Mouse (Mus musculus) megakaryocyte, embryonic 14.5 days (primary cell): Measurements from ENCODE around the gene Disc1. TPM values are rescaled to one million over a fixed set of nuclear protein-coding genes. Genes with fewer than 3 reads are reported as not detected.

ENCODE experiments used
- H3K27me3 ChIP-seq: replicated peaks from 2 replicates; pipeline ENCODE3; 2012; ENCODE audit warnings: inconsistent platforms
- H3K36me3 ChIP-seq: replicated peaks from 2 replicates; pipeline ENCODE3; 2012; ENCODE audit warnings: low read length, inconsistent platforms, mixed read lengths
- H3K4me1 ChIP-seq: 2 replicates; pipeline ENCODE4 v1.6.1; 2012; ENCODE audit warnings: inconsistent platforms
- H3K4me3 ChIP-seq: replicated peaks from 2 replicates; pipeline ENCODE3; 2012; ENCODE audit warnings: moderate library complexity, mild to moderate bottlenecking, inconsistent platforms
- H3K9me3 ChIP-seq: 2 replicates; pipeline ENCODE4 v1.6.1; 2012; ENCODE audit warnings: inconsistent platforms
- FLI1 ChIP-seq: IDR thresholded peaks from 2 replicates; pipeline ENCODE4 v1.6.1; 2012; ENCODE audit warnings: low read length, inconsistent platforms, mixed read lengths
- GATA1 ChIP-seq: IDR thresholded peaks from 3 replicates; pipeline ENCODE4 v1.6.1; 2012; ENCODE audit warnings: mixed read lengths, low read length, inconsistent platforms, borderline replicate concordance
- polyA plus RNA-seq: library from polyadenylated mRNA; stranded (reverse); fragments of >175 nt; gene quantifications from 2 replicates; pipeline ENCODE4 v1.2.3, GENCODE M21; 2012; ENCODE audit warnings: low replicate concordance; ENCODE audit not compliant: insufficient read depth

The Disc1 gene
- polyA plus RNA-seq, 1 experiment, result 0.19 TPM

DNA sequence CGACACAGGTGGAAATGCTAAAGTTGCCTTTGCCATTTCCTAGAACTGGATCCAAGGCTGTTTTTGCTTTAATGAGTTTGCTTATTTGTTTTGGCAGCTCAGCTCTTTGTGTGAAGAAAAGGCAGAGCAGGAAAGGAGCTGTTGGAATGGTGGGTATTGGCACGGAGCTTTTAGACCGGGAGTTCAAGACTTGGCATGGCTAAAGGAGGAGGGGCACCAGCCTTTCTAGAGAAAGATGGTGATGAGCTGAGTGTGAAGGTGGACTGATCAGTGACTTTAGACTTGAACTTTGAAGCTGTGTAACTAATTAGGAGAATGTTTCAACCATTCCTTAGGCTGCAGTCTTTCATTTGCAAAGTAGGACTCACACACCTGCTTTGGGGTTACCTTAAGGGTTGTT is 59.8 kb downstream of the Disc1 start:
- Histone ChIP-seq H3K36me3 (no peaks in the 10 kb centered on the region), H3K4me1 (peaks cover 3% of the 10 kb centered on the region; the same call in 1 of the 2 replicates), H3K27me3 (peaks cover 34% of the 10 kb centered on the region), H3K4me3 (no peak overlapping the region), H3K9me3 (no peaks in the 10 kb centered on the region; the same call in none of the 2 replicates)
- TF ChIP-seq GATA1, result no peak
- TF ChIP-seq FLI1, result no peak

DNA sequence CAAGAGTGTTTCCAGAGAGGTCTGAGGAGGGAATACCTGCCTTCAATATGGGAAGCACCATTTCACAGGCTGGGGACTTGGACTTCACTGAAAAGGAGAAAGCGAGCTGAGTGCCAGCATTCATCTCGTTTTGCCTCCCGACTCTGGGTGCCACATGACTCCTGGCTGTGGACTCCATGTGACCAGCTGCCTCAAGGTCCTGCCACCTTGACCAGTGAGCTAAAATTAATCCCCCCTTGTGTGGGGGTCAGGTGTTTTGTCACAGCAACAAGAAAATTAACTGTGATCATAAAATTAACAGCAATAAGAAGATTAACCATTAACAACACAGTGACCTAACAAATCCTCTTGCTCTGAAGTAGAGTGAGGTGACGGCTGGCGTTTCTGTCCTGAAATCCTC is 61.3 kb downstream of the Disc1 start:
- Histone ChIP-seq H3K36me3 (no peaks in the 10 kb centered on the region), H3K27me3 (peaks cover 34% of the 10 kb centered on the region), H3K4me3 (no peak overlapping the region), H3K9me3 (no peaks in the 10 kb centered on the region; the same call in none of the 2 replicates), H3K4me1 (peaks cover 3% of the 10 kb centered on the region; the same call in 1 of the 2 replicates)
- TF ChIP-seq FLI1 (no peak), GATA1 (no peak)

DNA sequence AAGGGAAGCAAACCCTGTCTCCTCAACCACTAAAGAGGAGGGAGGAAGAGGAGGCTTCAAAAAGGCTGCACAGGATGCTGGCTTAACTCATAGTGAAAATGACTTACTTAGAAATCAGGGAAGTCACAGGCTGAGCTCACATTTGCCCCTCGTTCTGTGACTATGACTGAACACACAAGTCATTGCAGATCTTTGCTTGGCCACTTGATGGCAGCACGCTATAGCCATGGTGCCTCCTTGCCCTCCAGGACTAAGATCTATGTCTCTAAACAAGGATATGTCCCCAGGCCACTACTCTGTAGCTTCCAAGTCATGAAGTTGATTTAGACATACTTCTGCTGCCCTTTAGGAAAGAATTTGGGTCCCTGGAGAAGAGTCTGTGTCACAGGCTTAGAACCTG is 62.6 kb downstream of the Disc1 start:
- Histone ChIP-seq H3K36me3 (no peaks in the 10 kb centered on the region), H3K4me3 (no peak overlapping the region), H3K27me3 (peaks cover 38% of the 10 kb centered on the region), H3K9me3 (no peaks in the 10 kb centered on the region; the same call in none of the 2 replicates), H3K4me1 (peaks cover 3% of the 10 kb centered on the region; the same call in 1 of the 2 replicates)
- TF ChIP-seq FLI1, result no peak
- TF ChIP-seq GATA1, result no peak

DNA sequence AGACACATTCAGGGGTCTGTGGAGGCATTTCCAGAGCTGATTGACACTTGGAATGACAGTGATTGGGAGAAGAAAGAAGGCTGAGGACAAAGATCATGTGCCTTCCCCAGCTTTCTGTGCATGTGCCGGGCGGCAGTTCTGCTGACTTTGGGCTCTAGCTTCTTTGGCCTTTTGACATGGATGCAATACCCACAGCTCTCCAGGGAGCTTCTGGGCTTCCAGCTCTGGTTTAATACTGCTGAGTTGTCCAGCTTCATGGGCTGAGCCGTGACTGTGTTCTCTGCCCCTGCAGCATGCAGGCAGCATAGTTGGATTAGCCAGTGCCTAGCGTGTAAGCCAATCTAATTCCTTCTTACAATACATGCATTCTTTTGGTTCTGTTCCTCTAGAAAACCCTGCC is 72.5 kb downstream of the Disc1 start:
- Histone ChIP-seq H3K27me3 (peaks cover 44% of the 10 kb centered on the region), H3K4me3 (no peak overlapping the region), H3K36me3 (no peaks in the 10 kb centered on the region), H3K4me1 (no peaks in the 10 kb centered on the region), H3K9me3 (no peaks in the 10 kb centered on the region)
- TF ChIP-seq FLI1 (no peak), GATA1 (no peak)

DNA sequence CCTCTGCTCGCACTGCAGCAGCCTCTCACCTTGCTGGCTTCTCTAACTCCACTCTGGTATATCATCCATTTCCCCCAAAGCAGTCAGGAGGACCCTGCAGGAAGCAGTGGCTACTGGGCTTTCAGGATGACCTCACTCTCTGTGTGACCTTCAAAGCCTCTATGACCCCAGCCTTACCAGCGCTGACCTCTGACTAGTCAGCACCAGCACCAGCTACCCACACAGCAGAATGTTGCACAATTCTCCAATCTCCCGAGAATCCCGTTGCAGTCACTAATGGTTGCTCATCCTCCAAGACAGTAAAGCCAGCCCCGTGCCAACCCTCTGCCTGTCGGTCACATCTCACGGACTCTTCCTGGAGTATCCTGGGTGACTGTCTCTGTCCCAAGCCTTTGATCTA is 73.6 kb downstream of the Disc1 start:
- peaks cover 42% of the 10 kb centered on the region for H3K27me3 ChIP-seq

DNA sequence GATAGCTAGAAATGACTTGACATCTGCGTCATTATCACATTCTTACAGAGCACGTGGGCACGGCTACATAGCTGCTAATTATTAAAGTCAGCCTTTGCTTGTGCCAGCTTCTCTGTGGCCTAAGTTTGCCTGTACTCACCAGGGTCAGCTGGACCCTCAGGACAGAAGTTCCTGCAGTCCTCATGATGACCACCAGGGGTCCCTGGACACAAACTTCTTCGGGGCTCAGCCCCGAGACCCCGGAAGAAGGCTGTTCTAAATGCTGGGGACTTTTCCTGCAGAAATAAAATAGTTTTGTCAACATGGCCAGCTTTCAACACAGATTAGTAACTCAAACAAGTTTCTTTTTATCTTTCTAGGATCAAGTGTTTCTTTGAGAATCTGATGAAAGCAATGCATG is 74.3 kb downstream of the Disc1 start:
- Histone ChIP-seq H3K4me1 (no peaks in the 10 kb centered on the region), H3K4me3 (no peak overlapping the region), H3K9me3 (no peaks in the 10 kb centered on the region), H3K36me3 (no peaks in the 10 kb centered on the region), H3K27me3 (peaks cover 41% of the 10 kb centered on the region)
- TF ChIP-seq GATA1 (no peak), FLI1 (no peak)

More for the DNA sequence above, 73.6 kb downstream of the Disc1 start:
- no peaks in the 10 kb centered on the region for H3K36me3 ChIP-seq
- TF ChIP-seq FLI1, result no peak
- TF ChIP-seq GATA1, result no peak
- no peaks in the 10 kb centered on the region for H3K4me1 ChIP-seq
- no peak overlapping the region for H3K4me3 ChIP-seq
- H3K9me3 ChIP-seq, result no peaks in the 10 kb centered on the region

DNA sequence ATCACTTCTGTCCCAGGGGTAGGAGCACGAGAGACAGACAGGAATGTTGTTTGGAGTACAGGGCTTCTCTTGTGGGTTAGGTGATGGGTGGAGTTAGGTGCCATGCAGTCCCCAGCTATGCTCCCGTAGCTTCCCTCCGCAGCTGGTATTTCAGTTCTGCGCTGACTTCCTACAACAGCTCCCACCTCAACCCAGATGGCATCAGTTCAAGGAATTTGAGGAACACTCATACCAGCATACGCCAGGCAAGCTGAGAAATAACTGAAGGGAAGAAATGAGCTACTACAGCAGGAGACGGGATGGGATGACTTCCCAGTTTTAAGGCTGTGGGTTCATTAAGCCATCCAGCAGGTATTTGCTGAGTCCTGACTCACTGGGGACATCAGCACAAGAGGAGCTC is 76.8 kb downstream of the Disc1 start:
- TF ChIP-seq GATA1, result no peak
- Histone ChIP-seq H3K27me3 (peaks cover 46% of the 10 kb centered on the region), H3K36me3 (no peaks in the 10 kb centered on the region), H3K9me3 (no peaks in the 10 kb centered on the region), H3K4me1 (no peaks in the 10 kb centered on the region), H3K4me3 (no peak overlapping the region)

DNA sequence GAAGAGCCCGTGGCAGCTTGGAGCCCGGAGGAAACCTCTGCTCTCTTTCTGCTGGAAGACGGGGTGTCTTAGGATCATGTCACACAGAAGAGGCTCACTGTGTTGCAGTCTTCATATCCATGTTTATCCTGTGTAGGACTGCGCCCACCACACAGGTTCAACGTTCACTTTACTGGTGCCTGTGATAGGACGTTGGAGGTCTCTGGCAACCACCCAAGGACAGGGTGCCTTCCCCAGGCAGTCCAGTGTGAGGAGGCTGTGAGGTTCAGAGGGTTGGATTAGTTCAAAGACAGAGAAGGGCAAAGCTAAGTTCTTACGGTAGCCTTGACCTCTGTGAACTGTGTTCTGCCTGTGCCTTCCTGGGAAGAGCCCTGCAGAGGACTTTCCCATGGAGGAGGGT is 77.3 kb downstream of the Disc1 start:
- TF ChIP-seq FLI1, result no peak
- TF ChIP-seq GATA1, result no peak
- Histone ChIP-seq H3K27me3 (peaks cover 43% of the 10 kb centered on the region), H3K4me1 (no peaks in the 10 kb centered on the region), H3K36me3 (no peaks in the 10 kb centered on the region), H3K4me3 (no peak overlapping the region), H3K9me3 (no peaks in the 10 kb centered on the region)

DNA sequence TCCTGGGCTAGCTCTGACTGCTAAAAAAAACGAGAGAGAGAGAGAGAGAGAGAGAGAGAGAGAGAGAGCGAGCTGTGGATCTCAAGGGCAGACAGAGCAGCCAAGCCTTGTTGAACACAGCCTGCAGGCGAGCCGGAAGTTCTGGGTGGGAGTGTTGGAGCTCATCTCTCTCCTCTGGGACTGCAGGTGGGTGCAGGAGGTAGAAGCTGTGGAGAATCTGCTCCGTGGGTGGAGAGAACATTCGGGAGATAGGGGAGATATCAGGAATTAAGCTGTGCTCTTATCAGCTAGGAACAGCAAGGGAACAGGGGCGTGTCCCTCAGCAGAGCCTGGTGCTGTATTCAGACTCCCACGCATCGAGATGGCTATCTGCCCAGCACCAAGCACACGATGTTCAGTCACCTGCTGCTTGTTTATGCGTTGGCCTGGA is 79.7 kb downstream of the Disc1 start:
- Histone ChIP-seq H3K4me1 (no peaks in the 10 kb centered on the region), H3K36me3 (no peaks in the 10 kb centered on the region), H3K4me3 (no peak overlapping the region), H3K27me3 (peaks cover 42% of the 10 kb centered on the region), H3K9me3 (no peaks in the 10 kb centered on the region)
- TF ChIP-seq GATA1 (no peak), FLI1 (no peak)

DNA sequence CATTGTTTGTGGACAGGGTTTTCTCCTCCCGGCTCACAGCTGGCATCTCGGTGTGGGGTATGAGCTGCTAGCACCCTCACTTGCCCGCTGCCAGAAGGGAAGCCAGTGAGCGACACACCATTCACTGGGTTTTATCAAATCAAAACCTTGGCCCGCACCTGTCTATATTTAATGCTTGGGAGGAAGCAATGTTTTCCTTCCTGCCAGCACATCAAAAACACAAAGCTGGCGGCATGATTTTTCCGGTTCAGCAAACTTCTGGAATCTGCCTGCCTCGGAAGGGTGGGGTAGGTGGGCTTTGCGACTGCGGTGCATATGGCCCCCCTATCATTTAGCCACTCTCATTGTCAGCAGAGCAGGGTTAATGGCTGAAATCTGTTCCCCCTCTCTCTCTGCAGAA is 80.9 kb downstream of the Disc1 start:
- no peaks in the 10 kb centered on the region for H3K36me3 ChIP-seq
- no peak overlapping the region for H3K4me3 ChIP-seq
- H3K27me3 ChIP-seq, result peaks cover 40% of the 10 kb centered on the region
- H3K9me3 ChIP-seq, result no peaks in the 10 kb centered on the region
- no peaks in the 10 kb centered on the region for H3K4me1 ChIP-seq
- TF ChIP-seq GATA1 (no peak), FLI1 (no peak)

DNA sequence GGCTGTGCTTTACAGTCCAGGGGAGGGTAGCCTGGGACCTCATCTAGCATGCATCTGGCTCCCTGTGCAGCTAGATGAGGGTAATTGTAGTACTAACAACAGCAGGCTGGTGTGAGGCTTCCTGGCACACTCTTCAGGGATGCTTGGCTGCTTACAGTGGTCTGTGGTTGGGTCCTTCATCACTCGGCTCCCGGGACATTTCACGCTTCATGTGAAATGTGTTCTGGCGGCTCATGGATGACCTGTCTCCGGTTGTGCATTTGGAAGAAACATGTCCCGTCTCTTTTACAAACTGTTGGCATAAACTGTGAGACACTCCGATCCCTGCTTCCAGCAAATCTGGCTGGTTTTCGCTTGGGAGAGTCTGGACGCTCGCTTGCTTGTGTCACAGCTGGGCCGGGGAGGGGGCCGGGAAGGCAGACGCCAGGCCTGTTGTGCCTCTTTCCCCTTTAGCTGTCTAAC is 85.7 kb downstream of the Disc1 start:
- no peak overlapping the region for H3K4me3 ChIP-seq
- TF ChIP-seq GATA1 (no peak), FLI1 (no peak)
- no peaks in the 10 kb centered on the region for H3K4me1 ChIP-seq
- no peaks in the 10 kb centered on the region for H3K36me3 ChIP-seq
- peaks cover 16% of the 10 kb centered on the region for H3K27me3 ChIP-seq
- 0 out of 2 replicates have a peak, but pooled peaks cover 4% of the 10 kb centered on the region for H3K9me3 ChIP-seq
